Mouse (Mus musculus): Measurements from ENCODE around the gene Igfbp2. TPM values are rescaled to one million over a fixed set of nuclear protein-coding genes. Genes with fewer than 3 reads are reported as not detected.

Igfbp2 gene
- polyA plus RNA-seq, 1 experiment from 2014 or later = 750 TPM

DNA sequence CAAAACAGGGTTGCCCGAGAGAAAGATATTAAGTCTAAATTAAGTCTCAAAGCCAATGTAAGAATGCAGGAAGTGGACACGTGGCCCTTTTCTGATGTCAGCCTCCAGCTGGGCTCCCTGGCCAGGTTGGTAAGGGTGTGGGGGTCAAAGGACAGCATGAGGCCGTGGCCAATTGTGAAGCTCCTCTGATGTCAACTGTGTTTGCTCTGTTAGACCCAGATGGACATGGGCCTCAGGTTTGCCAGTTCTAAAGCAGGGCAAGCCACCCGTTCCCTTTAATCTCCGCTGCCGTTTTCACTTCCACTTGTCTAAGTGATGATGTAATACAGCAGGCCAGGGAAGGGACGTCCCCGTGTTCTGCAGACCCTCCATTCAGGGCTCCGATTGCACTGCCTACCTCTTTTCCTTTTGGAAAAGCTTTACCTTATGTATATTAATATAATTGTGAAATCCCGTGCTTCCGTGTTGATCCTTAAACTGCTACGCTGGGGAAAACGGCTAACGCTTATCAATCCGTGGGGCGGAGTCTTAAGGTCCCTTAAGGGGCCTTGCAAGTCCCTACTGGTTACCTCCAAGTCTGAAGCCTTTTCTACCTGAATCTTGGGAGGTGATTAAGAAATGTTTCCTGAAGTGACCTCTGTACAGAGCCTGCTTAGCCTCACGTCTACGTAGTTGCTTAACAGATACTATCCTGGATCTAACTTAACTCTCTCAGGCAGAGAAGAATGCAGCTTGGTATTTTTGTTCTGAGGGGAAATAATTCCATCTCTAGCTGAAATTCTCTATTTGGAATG, 18.6 kb downstream of the Igfbp2 start:
- no peaks in the 10 kb centered on the region for H3K9me3 ChIP-seq
- H3K4me3 ChIP-seq = no peak overlapping the region
- DNase-seq (ENCODE audit: low spot score) = no peak
- H3K27ac ChIP-seq = no peak overlapping the region
- H3K27me3 ChIP-seq (ENCODE audit: insufficient read depth, poor library complexity, severe bottlenecking) = no peaks in the 10 kb centered on the region
- H3K4me1 ChIP-seq (replicated peaks) = no peaks in the 10 kb centered on the region; the same call in 1 of the 2 replicates
- WGBS = 90% methylated on average over 18 of the region's 18 CpGs
- H3K36me3 ChIP-seq = peaks cover 75% of the 10 kb centered on the region

DNA sequence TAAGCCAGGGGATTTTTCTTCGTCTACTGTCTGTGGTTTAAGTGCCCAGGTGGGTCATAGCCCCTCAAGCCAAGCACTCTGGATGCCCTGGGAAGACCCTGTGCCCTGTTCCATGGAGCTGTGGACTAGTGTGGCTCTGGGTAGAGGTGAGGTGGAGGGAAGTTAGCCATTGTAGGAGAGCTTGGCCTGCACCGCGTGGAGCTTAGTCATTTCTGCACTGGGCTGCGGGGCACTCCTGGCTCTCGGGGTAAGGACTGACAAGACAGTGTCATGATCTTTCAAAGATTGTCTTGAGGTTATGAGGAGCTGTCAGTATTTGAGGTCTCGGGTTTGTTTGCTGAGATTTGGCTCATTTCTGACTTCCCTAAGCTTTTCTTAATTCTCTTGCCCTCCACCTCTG, 20.4 kb downstream of the Igfbp2 start:
- H3K27ac ChIP-seq = no peak overlapping the region
- H3K4me1 ChIP-seq (replicated peaks) = no peaks in the 10 kb centered on the region
- 95% methylated on average over 6 of the region's 6 CpGs for WGBS
- no peak for DNase-seq (ENCODE audit: low spot score)
- H3K9me3 ChIP-seq = no peaks in the 10 kb centered on the region
- H3K27me3 ChIP-seq (ENCODE audit: insufficient read depth, poor library complexity, severe bottlenecking) = no peaks in the 10 kb centered on the region
- H3K4me3 ChIP-seq = no peak overlapping the region
- H3K36me3 ChIP-seq = peaks cover 75% of the 10 kb centered on the region

DNA sequence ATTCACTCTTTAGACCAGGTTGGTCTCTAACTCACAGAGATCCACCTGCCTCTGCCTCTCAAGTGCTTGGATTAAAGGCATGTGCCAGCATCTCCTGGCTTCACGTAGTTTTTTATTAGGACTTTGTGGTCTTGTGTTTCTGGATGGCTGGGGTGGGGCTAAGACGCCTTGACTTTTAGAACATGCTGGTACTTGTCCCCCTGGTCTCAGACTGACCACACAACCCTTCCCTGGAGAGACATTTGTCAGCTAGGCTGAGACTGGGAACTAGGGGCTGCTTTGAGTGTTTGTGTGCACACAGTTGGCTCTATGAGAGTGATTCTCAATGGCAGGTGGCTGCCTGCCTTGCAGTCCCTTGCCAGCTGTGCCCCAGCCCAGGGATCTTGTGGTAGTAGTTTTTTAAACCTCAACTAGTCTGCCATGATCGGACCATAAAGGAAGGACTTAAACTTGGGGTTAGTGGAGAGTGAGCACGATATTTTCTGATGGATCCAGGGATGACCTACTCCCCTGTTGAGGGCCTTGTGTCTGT, 23.6 kb downstream of the Igfbp2 start:
- H3K36me3 ChIP-seq = peaks cover 86% of the 10 kb centered on the region
- H3K4me1 ChIP-seq (replicated peaks) = no peaks in the 10 kb centered on the region
- no peak overlapping the region for H3K4me3 ChIP-seq
- 94% methylated on average over 4 of the region's 4 CpGs for WGBS
- H3K27me3 ChIP-seq (ENCODE audit: insufficient read depth, poor library complexity, severe bottlenecking) = no peaks in the 10 kb centered on the region
- H3K27ac ChIP-seq = no peak overlapping the region
- no peaks in the 10 kb centered on the region for H3K9me3 ChIP-seq
- no peak for DNase-seq (ENCODE audit: low spot score)

DNA sequence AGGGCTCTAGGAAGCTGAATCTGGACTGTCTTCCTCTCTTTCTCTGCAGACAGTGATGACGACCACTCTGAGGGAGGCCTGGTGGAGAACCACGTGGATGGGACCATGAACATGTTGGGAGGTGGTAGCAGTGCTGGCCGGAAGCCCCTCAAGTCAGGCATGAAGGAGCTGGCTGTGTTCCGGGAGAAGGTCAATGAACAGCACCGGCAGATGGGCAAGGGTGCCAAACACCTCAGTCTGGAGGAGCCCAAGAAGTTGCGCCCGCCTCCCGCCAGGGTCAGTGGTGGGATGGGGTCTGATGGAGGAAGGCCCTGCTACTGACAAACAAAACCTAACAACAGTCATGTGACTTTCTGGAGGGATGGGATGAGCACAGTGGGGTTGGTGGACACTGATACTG, 24.7 kb downstream of the Igfbp2 start:
- 93% methylated on average over 8 of the region's 8 CpGs for WGBS
- no peak for DNase-seq (ENCODE audit: low spot score)
- H3K36me3 ChIP-seq = peaks cover 84% of the 10 kb centered on the region
- no peak overlapping the region for H3K4me3 ChIP-seq
- no peaks in the 10 kb centered on the region for H3K27me3 ChIP-seq (ENCODE audit: insufficient read depth, poor library complexity, severe bottlenecking)
- no peaks in the 10 kb centered on the region for H3K9me3 ChIP-seq
- H3K27ac ChIP-seq = no peak overlapping the region
- H3K4me1 ChIP-seq (replicated peaks) = peaks cover 3% of the 10 kb centered on the region; the same call in 1 of the 2 replicates

DNA sequence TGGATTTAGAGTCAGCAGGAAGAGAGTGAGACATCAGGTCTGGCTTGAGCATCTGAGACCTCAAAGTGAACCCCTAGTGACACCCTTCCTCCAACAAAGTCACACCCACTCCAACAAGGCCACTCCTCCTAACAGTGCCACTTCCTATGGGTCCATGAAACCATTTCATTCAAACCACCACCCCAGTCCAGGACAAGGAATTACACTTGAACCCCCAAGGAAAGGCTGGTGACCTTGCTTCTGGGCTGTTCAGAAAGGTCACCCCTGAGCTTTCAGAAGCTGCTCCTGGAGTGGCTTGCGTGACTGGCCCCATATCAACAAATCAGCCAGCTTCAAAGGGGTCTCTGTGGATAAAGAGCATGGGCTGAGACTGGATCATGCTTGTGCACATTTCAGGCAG, 29.5 kb downstream of the Igfbp2 start:
- no peaks in the 10 kb centered on the region for H3K27me3 ChIP-seq (ENCODE audit: insufficient read depth, poor library complexity, severe bottlenecking)
- H3K9me3 ChIP-seq = no peaks in the 10 kb centered on the region
- no peak overlapping the region for H3K4me3 ChIP-seq
- 71% methylated on average over 1 of the region's 1 CpGs for WGBS
- no peak overlapping the region for H3K27ac ChIP-seq
- DNase-seq (ENCODE audit: low spot score) = no peak
- H3K36me3 ChIP-seq = peaks cover 49% of the 10 kb centered on the region
- peaks cover 16% of the 10 kb centered on the region for H3K4me1 ChIP-seq (replicated peaks)

DNA sequence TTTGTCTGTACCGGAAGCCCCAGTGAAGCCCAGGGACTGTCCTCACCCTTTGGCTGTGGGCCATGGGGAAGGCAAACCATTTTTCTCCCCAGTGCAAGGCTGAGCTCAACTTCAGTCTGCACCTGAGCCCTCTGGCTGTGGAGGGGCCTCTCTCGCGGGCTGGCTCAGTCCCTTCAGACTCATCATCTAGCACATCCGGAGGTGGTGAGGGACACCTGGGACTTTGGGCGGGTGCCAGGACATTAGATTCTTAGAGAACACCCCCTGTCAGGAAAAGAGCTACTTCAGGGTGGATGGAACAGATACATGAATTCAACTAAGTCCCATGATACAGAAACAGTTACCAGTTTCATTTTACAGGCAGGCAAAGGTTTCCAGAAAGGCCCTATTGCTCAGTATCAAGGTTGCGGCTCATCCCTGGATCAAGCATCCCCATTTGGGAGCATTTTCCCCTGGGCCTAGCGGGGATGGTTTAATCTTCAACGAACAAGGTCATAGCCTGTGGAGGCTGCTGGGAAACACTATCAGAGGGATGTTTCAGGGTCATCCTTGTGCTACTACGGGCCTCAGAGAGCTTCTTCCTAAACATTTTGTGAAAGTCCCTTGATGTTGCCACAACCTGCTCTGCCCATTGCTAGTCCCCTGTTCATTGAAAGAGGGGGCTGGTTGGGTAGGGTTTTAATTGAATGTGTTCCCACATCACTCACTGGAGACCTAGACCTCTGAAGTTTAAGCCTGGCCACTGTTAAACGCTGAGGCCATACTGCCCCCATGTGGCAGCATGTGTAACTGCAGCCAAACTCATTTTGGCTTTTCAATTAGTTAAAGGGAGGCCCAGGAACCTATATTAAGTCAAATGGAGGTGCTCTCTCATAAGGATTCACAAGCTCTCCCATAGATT, 30.3 kb downstream of the Igfbp2 start:
- no peaks in the 10 kb centered on the region for H3K27me3 ChIP-seq (ENCODE audit: insufficient read depth, poor library complexity, severe bottlenecking)
- peak overlapping the region; percentile 45; the same call in 1 of the 2 replicates for H3K27ac ChIP-seq
- DNase-seq (ENCODE audit: low spot score) = peak; percentile 71
- peaks cover 24% of the 10 kb centered on the region for H3K4me1 ChIP-seq (replicated peaks)
- no peak overlapping the region for H3K4me3 ChIP-seq
- no peaks in the 10 kb centered on the region for H3K9me3 ChIP-seq
- 58% methylated on average over 10 of the region's 10 CpGs for WGBS
- peaks cover 48% of the 10 kb centered on the region for H3K36me3 ChIP-seq

DNA sequence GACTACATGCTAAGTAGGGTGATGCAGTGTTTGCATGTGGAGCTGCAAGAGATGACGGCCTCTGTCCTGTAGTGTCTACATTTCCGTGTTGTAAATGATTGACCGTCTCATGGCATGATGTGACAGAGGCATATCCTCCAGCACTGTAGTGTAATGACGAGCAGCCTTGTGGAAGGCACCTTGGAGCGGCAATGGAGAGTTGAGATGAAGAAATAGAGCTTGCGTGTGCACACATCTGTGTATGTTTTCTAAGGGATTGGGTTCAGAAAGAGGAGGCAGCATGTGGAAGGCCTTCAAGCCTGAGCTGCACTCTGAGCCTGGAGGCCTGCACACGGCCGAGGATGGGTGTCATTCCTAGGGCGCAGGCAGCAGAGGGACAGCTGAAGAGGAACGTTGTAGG, 31.4 kb downstream of the Igfbp2 start:
- 87% methylated on average over 10 of the region's 10 CpGs for WGBS
- Histone ChIP-seq H3K4me3 (no peak overlapping the region), H3K9me3 (no peaks in the 10 kb centered on the region), H3K27me3 (ENCODE audit: insufficient read depth, poor library complexity, severe bottlenecking) (no peaks in the 10 kb centered on the region), H3K4me1 (replicated peaks) (peaks cover 25% of the 10 kb centered on the region), H3K36me3 (peaks cover 48% of the 10 kb centered on the region), H3K27ac (no peak overlapping the region)
- no peak for DNase-seq (ENCODE audit: low spot score)

DNA sequence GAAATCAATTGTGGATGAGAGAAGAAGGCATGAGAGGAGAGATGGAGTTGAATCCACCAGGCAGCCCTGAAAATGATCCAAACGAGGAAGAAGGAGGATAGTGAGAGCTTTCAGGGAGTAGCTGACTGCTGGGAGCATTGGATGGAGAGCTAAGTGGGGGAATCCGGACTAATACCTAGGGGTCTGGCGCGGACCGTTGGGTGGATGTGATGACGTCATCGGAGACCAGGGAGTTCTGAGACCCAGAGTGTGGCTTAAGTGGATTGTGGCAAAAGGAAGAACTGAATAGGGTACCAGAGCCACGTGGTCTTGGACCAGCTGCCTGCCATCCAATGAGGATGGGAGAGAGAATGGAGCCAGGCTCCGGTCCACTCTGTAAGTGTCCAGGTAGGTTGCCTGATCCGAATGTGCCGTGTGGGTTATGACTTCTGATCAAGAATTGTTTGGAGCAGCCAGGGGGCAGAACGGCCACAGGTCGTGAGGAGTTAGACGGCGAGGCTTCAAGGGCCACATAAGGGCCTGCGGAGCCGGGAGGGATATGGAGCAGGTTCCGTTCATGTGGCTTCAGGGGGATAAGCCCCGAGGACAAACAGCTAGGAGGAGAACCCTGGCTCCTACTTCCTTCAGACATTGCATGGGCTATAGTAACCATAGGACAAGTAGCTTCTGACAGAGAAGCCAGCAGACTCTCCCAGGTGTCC, 32.1 kb downstream of the Igfbp2 start:
- no peak for DNase-seq (ENCODE audit: low spot score)
- no peak overlapping the region for H3K4me3 ChIP-seq
- no peaks in the 10 kb centered on the region for H3K27me3 ChIP-seq (ENCODE audit: insufficient read depth, poor library complexity, severe bottlenecking)
- H3K27ac ChIP-seq = no peak overlapping the region
- peaks cover 42% of the 10 kb centered on the region for H3K36me3 ChIP-seq
- H3K9me3 ChIP-seq = no peaks in the 10 kb centered on the region
- H3K4me1 ChIP-seq (replicated peaks) = peaks cover 25% of the 10 kb centered on the region
- 85% methylated on average over 19 of the region's 19 CpGs for whole genome bisulfite sequencing

DNA sequence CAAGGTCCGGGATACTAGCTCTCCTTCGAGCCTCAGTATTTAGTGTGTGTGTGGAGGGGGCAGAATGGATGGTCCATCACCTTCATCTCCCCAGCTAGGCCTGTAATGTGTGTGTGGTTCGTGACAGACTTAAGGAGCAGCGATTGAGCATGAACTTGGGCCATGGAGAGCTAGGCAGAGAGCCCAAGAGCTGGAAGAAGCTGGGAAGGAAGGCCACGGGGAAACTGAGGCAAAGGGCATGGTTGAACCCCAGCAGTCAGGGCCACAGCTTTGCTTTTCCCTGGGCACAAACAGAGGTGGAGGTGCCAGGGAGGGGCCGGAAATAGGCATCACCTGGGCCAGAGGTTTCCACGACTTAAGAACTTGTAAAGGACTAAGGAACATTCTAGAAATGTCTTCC, 32.8 kb downstream of the Igfbp2 start:
- Histone ChIP-seq H3K4me1 (replicated peaks) (peaks cover 25% of the 10 kb centered on the region), H3K36me3 (peaks cover 39% of the 10 kb centered on the region), H3K27me3 (ENCODE audit: insufficient read depth, poor library complexity, severe bottlenecking) (no peaks in the 10 kb centered on the region), H3K9me3 (no peaks in the 10 kb centered on the region), H3K4me3 (no peak overlapping the region), H3K27ac (no peak overlapping the region)
- no peak for DNase-seq (ENCODE audit: low spot score)
- 88% methylated on average over 7 of the region's 7 CpGs for WGBS

DNA sequence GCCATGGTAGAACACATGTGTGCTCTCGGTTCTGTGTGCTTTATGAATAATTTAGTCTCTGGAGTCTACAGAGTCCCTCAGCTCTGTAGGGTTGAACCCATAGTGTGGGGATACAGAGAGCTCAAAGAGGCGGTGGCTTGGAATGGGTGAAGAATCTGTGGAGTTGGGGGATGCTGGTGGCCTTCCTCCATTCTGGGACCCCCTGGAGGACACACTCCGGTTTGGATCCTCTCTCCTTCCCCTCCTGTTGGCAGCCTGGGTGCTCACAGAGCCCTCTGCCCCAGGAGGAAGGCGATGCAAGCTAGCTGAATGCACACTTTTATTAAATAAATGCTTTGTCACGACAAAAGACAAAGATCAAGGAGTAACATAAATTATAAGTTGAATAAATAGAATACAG, 33.3 kb downstream of the Igfbp2 start:
- WGBS = 77% methylated on average over 5 of the region's 5 CpGs
- H3K27ac ChIP-seq = no peak overlapping the region
- peaks cover 39% of the 10 kb centered on the region for H3K36me3 ChIP-seq
- H3K4me3 ChIP-seq = no peak overlapping the region
- H3K4me1 ChIP-seq (replicated peaks) = peaks cover 25% of the 10 kb centered on the region
- no peaks in the 10 kb centered on the region for H3K9me3 ChIP-seq
- DNase-seq (ENCODE audit: low spot score) = no peak
- no peaks in the 10 kb centered on the region for H3K27me3 ChIP-seq (ENCODE audit: insufficient read depth, poor library complexity, severe bottlenecking)

DNA sequence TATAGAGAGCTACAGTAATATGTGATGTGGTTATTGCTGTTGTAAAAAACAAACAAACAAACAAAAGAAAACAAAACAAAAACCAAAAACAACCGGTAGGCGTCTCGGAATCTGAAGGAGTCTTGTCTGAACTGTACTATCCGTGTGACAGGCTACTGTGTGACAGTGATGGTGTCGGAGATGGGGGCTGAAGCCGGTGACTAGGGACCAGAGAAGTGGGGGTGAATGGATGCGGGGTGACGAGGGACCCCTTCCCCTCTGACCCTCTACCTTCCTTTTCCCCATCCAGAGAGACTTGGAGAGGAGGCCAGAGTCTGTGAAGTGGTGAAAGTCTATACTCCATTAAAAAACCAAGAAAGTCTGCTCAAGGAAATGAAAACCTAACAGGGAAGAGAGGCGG, 34.0 kb downstream of the Igfbp2 start:
- WGBS = 88% methylated on average over 9 of the region's 9 CpGs
- peak overlapping the region; percentile 76; the same call in 1 of the 2 replicates for H3K27ac ChIP-seq

DNA sequence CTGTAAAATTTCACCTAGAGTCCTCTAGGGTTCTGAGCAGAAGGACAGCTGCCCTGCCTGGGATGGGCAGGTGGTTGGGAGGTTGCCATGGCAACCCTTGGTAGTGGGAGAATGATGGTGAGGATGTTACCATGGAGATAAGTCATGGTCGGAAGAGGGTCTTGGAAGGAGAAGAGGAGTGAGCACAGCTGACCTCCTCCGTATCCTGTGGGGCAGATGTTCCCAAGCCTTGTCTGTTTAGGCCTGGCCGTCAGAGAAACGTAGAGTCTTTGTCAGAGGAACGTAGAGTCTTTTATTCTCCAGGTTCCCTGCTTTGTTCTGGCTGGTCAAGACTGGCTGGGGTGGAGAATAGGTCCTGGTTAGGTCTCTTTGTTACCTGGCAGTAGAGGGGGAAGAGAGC, 34.6 kb downstream of the Igfbp2 start:
- peaks cover 41% of the 10 kb centered on the region for H3K36me3 ChIP-seq
- H3K4me1 ChIP-seq (replicated peaks) = peaks cover 24% of the 10 kb centered on the region
- 40% methylated on average over 5 of the region's 5 CpGs for WGBS
- no peak overlapping the region for H3K4me3 ChIP-seq
- H3K9me3 ChIP-seq = no peaks in the 10 kb centered on the region
- DNase-seq (ENCODE audit: low spot score) = peak; percentile 36
- H3K27me3 ChIP-seq (ENCODE audit: insufficient read depth, poor library complexity, severe bottlenecking) = no peaks in the 10 kb centered on the region
- H3K27ac ChIP-seq = peak overlapping the region; percentile 76

More for the DNA sequence above, 34.0 kb downstream of the Igfbp2 start:
- peaks cover 25% of the 10 kb centered on the region for H3K4me1 ChIP-seq (replicated peaks)
- H3K9me3 ChIP-seq = no peaks in the 10 kb centered on the region
- no peak overlapping the region for H3K4me3 ChIP-seq
- H3K36me3 ChIP-seq = peaks cover 39% of the 10 kb centered on the region
- no peaks in the 10 kb centered on the region for H3K27me3 ChIP-seq (ENCODE audit: insufficient read depth, poor library complexity, severe bottlenecking)
- DNase-seq (ENCODE audit: low spot score) = no peak
